Mouse (Mus musculus) forebrain, embryonic 14.5 days (tissue): Measurements from ENCODE around the gene Ubtf. TPM values are rescaled to one million over a fixed set of nuclear protein-coding genes. Genes with fewer than 3 reads are reported as not detected.

Experiments used
- ATAC-seq: fragments of 200-750 bp; cut with Nextera tagmentation; 2 replicates; pipeline ENCODE4 v1.8.0; 2017; ENCODE audit warnings: mild to moderate bottlenecking, moderate library complexity
- DNase-seq: peaks from one replicate; pipeline ENCODE4 v3.0.0-alpha.2; 2015; ENCODE audit warnings: low spot score
- H3K27ac ChIP-seq: fragments of 300-500 bp; sonication (generic); 2 replicates; pipeline ENCODE4 v1.5.1; 2014; ENCODE audit warnings: low read depth, mild to moderate bottlenecking, control low read depth, low read length, moderate library complexity
- H3K27me3 ChIP-seq: fragments of 300-500 bp; sonication (generic); replicated peaks from 2 replicates; pipeline ENCODE4 v1.6.1; 2014; ENCODE audit warnings: low read length, control low read depth, mixed read lengths; ENCODE audit not compliant: control insufficient read depth, insufficient read depth
- H3K36me3 ChIP-seq: fragments of 300-500 bp; sonication (generic); 2 replicates; pipeline ENCODE4 v1.6.1; 2014; ENCODE audit warnings: low read length, control low read depth; ENCODE audit not compliant: control insufficient read depth, insufficient read depth
- H3K4me1 ChIP-seq: fragments of 300-500 bp; sonication (generic); 2 replicates; pipeline ENCODE4 v1.6.1; 2014; ENCODE audit warnings: antibody characterized with exemption, low read length, control low read depth; ENCODE audit not compliant: control insufficient read depth, insufficient read depth
- H3K4me2 ChIP-seq: fragments of 300-500 bp; sonication (generic); 2 replicates; pipeline ENCODE4 v1.6.1; 2014; ENCODE audit warnings: mild to moderate bottlenecking, control low read depth, low read length
- H3K4me3 ChIP-seq: fragments of 300-500 bp; sonication (generic); 2 replicates; pipeline ENCODE4 v1.5.1; 2014; ENCODE audit warnings: low read depth, low read length, control low read depth
- H3K9ac ChIP-seq: fragments of 300-500 bp; sonication (generic); 2 replicates; pipeline ENCODE4 v1.6.1; 2014; ENCODE audit warnings: mild to moderate bottlenecking, low read length, control low read depth, moderate library complexity
- H3K9me3 ChIP-seq: fragments of 300-500 bp; sonication (generic); replicated peaks from 2 replicates; pipeline ENCODE4 v1.6.1; 2016; ENCODE audit warnings: low read length, control low read depth, mixed read lengths; ENCODE audit not compliant: control insufficient read depth
- WGBS: fragments of 180-500 bp; shearing (Covaris S2); extraction: QIAGEN DNeasy Blood & Tissue Kit; methylation state at CpG from one replicate; pipeline ENCODE4 v1.1.7; 2014; 5-methylcytosine and 5-hydroxymethylcytosine counted together
- polyA plus RNA-seq: library from polyadenylated mRNA; unstranded; fragments of >200 nt; fragmentation: Nextera tagmentation; extraction: Ambion mirVana; gene quantifications from 2 replicates; pipeline ENCODE4 v1.2.1, GENCODE M21; 2014

Gene Ubtf
- polyA plus RNA-seq, 1 experiment from 2014 or later: 74.5 TPM

DNA sequence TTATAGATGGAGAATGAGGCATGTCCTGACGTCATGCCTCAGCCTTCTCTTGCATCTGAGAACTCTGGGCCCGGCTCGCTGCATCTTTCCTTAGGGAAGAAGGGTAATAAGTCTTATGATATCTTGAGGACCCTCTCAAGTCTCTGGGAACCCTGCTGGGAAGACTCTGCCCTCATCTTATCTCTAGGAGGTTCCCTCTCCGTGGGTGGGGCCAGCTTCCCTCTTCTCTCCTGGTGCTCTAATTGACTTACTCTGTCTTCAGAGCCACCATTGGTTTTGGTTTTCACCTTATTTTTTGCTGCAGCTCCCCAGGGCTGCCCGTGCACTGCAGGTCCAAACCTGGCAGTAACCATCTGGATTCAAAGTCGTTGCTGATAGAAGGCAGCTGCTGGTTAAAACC lies 61.4 kb downstream of the Ubtf start:
- Histone ChIP-seq H3K36me3 (peaks cover 22% of the 10 kb centered on the region), H3K4me1 (no peaks in the 10 kb centered on the region), H3K4me2 (no peak overlapping the region), H3K4me3 (no peak overlapping the region), H3K27ac (0 out of 2 replicates have a peak overlapping the region, but pooled peaks have one; percentile 21), H3K9me3 (no peaks in the 10 kb centered on the region), H3K27me3 (no peaks in the 10 kb centered on the region), H3K9ac (no peak overlapping the region)
- WGBS: 83% methylated on average over 6 of the region's 6 CpGs
- no peak for ATAC-seq
- DNase-seq: no peak

DNA sequence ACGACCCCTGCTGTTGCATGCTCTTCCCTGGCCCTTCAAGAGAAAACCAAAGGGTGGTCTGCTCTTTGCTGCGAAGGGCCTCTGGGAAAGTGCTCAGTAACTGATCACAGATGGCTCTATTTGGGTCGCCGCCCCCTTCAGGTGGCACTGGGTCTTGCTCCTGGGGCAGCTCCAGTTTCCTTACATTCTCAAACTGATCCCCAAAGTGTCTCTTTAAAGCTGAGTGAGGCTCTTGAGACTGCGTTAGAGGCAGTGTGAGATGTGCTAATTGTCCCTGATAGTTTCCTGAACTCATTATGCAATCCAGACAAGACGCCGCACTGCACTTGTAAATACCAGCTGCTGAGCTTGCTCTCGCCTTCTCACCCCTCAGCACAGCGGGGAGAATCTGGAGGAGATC lies 62.0 kb downstream of the Ubtf start:
- Histone ChIP-seq H3K27ac (peak overlapping the region; percentile 21; the same call in 1 of the 2 replicates), H3K9ac (no peak overlapping the region; the same call in 1 of the 2 replicates), H3K27me3 (no peaks in the 10 kb centered on the region), H3K9me3 (no peaks in the 10 kb centered on the region), H3K4me3 (no peak overlapping the region), H3K4me2 (no peak overlapping the region), H3K36me3 (peaks cover 20% of the 10 kb centered on the region), H3K4me1 (no peaks in the 10 kb centered on the region)
- WGBS: 24% methylated on average over 9 of the region's 9 CpGs
- no peak; the same call in 1 of the 2 replicates for ATAC-seq
- DNase-seq: peak; percentile 43

Other genes starting within 250 kb of the Ubtf start
- 15.3 and 16.8 TPM in 2 replicates for gene Mpp2, start 231.2 kb downstream of the Ubtf start, polyA plus RNA-seq
- gene Ppy, start 218.4 kb downstream of the Ubtf start, polyA plus RNA-seq: not detected in 2 replicates
- gene Pyy, start 211.9 kb downstream of the Ubtf start, polyA plus RNA-seq: not detected in 2 replicates
- gene Nags, start 174.2 kb downstream of the Ubtf start, polyA plus RNA-seq: 0.14 and 0.17 TPM in 2 replicates
- 32.5 and 33.6 TPM in 2 replicates for gene Tmem101, start 163.3 kb downstream of the Ubtf start, polyA plus RNA-seq
- 83.1 and 93.7 TPM in 2 replicates for gene Lsm12, start 134.4 kb downstream of the Ubtf start, polyA plus RNA-seq
- 24.6 and 24.8 TPM in 2 replicates for gene G6pc3, start 130.1 kb downstream of the Ubtf start, polyA plus RNA-seq
- 38.9 and 60.6 TPM in 2 replicates for gene Hdac5, start 89.6 kb downstream of the Ubtf start, polyA plus RNA-seq
- gene BC030867, start 70.9 kb downstream of the Ubtf start, polyA plus RNA-seq: 6.1 and 6.3 TPM in 2 replicates
- not detected in 2 replicates for gene Asb16, start 51.0 kb downstream of the Ubtf start, polyA plus RNA-seq
- gene Tmub2, start 34.8 kb downstream of the Ubtf start, polyA plus RNA-seq: 74.4 and 75.3 TPM in 2 replicates
- 25.2 and 28.7 TPM in 2 replicates for gene Atxn7l3, start 23.1 kb downstream of the Ubtf start, polyA plus RNA-seq
- gene Slc4a1, start 46.5 kb upstream of the Ubtf start, polyA plus RNA-seq: 1.8 and 2.1 TPM in 2 replicates
- 115 and 125 TPM in 2 replicates for gene Rundc3a, start 73.7 kb upstream of the Ubtf start, polyA plus RNA-seq
- 145 and 149 TPM in 2 replicates for gene Slc25a39, start 88.2 kb upstream of the Ubtf start, polyA plus RNA-seq
- 28.6 and 38.8 TPM in 2 replicates for gene Grn, start 110.6 kb upstream of the Ubtf start, polyA plus RNA-seq
- gene Fam171a2, start 127.9 kb upstream of the Ubtf start, polyA plus RNA-seq: 26.0 and 27.8 TPM in 2 replicates
- gene Itga2b, start 150.4 kb upstream of the Ubtf start, polyA plus RNA-seq: 4.3 and 5.3 TPM in 2 replicates
- gene Gpatch8, start 236.7 kb upstream of the Ubtf start, polyA plus RNA-seq: 32.6 and 47.7 TPM in 2 replicates